Mouse (Mus musculus) lung, embryonic 14.5 days (tissue): ENCODE data around the gene Aoc2. TPM values are rescaled to one million over a fixed set of nuclear protein-coding genes. Genes with fewer than 3 reads are reported as not detected.
"Not testable (repeated sequence)": the region's sequence is repeated elsewhere in the genome, so short reads cannot be mapped to it uniquely, and the experiment has no call there.

Source experiments
- ATAC-seq: fragments of 200-750 bp; cut with Nextera tagmentation; 2 replicates; pipeline ENCODE4 v1.8.0; 2017; ENCODE audit warnings: mild to moderate bottlenecking, moderate TSS enrichment, moderate library complexity; ENCODE audit not compliant: insufficient read depth
- DNase-seq: peaks from one replicate; pipeline ENCODE4 v3.0.0-alpha.2; 2015
- H3K27ac ChIP-seq: fragments of 300-500 bp; sonication (generic); 2 replicates; pipeline ENCODE4 v1.5.1; 2014; ENCODE audit warnings: low read depth, mild to moderate bottlenecking, moderate library complexity
- H3K27me3 ChIP-seq: fragments of 300-500 bp; sonication (generic); 2 replicates; pipeline ENCODE4 v1.6.1; 2014; ENCODE audit warnings: low read length, control low read depth; ENCODE audit not compliant: insufficient read depth
- H3K36me3 ChIP-seq: fragments of 300-500 bp; sonication (generic); 2 replicates; pipeline ENCODE4 v1.6.1; 2014; ENCODE audit warnings: control low read depth; ENCODE audit not compliant: insufficient read depth
- H3K4me1 ChIP-seq: fragments of 300-500 bp; sonication (generic); 2 replicates; pipeline ENCODE4 v1.6.1; 2014; ENCODE audit warnings: antibody characterized with exemption, control low read depth; ENCODE audit not compliant: insufficient read depth
- H3K4me2 ChIP-seq: fragments of 300-500 bp; sonication (generic); 2 replicates; pipeline ENCODE4 v1.6.1; 2014; ENCODE audit warnings: mild to moderate bottlenecking
- H3K4me3 ChIP-seq: fragments of 300-500 bp; sonication (generic); 2 replicates; pipeline ENCODE4 v1.5.1; 2014; ENCODE audit warnings: low read depth, low read length
- H3K9ac ChIP-seq: fragments of 300-500 bp; sonication (generic); 2 replicates; pipeline ENCODE4 v1.6.1; 2014
- H3K9me3 ChIP-seq: fragments of 300-500 bp; sonication (generic); 2 replicates; pipeline ENCODE4 v1.6.1; 2016; ENCODE audit warnings: low read depth, low read length, control low read depth
- CTCF ChIP-seq: IDR thresholded peaks from 2 replicates; pipeline ENCODE4 v1.5.1; 2016; ENCODE audit warnings: antibody characterized with exemption, low read depth
- WGBS: fragments of 180-500 bp; shearing (Covaris S2); extraction: QIAGEN DNeasy Blood & Tissue Kit; methylation state at CpG from one replicate; pipeline ENCODE4 v1.1.7; 2014; 5-methylcytosine and 5-hydroxymethylcytosine counted together
- polyA plus RNA-seq: library from polyadenylated mRNA; unstranded; fragments of >200 nt; fragmentation: Nextera tagmentation; extraction: Ambion mirVana; gene quantifications from 2 replicates; pipeline ENCODE4 v1.2.1, GENCODE M21; 2014

Aoc2 gene
- polyA plus RNA-seq, 1 experiment from 2014 or later = 1.5 TPM

DNA sequence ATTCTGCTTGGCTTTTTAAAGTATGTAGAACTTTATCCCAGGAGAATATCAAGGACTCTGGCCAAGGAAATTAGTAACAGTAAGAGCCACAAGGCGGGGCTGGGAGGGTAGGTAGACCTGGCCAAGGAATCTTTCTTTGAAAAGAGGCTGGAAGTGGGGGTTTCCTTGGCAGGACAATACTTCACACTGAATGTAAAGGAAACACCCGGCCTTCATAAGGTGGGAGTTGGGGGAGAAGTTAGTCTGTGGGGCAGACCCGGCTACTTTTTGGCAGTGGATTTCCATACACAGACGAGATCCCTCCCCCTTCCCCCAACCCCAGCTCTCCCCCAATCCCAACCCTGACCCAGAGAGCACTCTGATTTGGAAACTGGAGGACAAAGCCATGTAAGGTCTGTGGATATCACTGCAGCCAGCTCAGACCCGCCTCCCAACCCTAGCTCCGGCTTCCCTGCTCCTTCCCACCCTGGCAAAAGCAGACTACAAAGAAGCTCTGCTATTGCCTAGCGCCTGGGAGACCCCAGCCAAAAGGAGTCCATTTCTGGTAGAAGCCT lies 5.6 kb downstream of the Aoc2 start, which contains the start of gene Aoc3:
Gene Aoc3 (plus strand): TSS at position 235 of the 554 bp plus-strand sequence.
- Histone ChIP-seq H3K4me3 (no peak within 1 kb of the TSS), H3K9me3 (no peaks in the 10 kb centered on the region), H3K9ac (no peak within 1 kb of the TSS), H3K4me1 (no peaks in the 10 kb centered on the region), H3K27me3 (no peaks in the 10 kb centered on the region), H3K27ac (0 out of 2 replicates have a peak within 1 kb of the TSS, but pooled peaks have one; percentile 8), H3K36me3 (peaks cover 13% of the 10 kb centered on the region; the same call in 1 of the 2 replicates), H3K4me2 (no peak within 1 kb of the TSS)
- 64% methylated on average over 7 of the region's 7 CpGs for WGBS
- no peak for TF ChIP-seq CTCF
- ATAC-seq (no peak), DNase-seq (no peak)

DNA sequence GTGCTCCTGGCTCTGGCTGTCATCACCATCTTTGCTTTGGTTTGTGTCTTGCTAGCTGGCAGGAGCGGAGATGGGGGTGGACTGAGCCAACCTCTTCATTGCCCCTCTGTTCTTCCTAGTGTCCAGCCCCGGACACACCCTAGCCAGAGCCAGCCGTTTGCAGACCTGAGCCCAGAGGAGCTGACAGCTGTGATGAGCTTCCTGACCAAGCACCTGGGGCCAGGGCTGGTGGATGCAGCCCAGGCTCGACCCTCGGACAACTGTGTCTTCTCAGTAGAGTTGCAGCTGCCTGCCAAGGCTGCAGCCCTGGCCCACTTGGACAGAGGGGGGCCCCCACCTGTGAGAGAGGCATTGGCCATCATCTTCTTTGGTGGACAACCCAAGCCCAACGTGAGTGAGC lies 6.1 kb downstream of the Aoc2 start:
- H3K4me1 ChIP-seq, H3K36me3 ChIP-seq, DNase-seq, H3K4me3 ChIP-seq, H3K4me2 ChIP-seq, H3K9me3 ChIP-seq, H3K9ac ChIP-seq, H3K27me3 ChIP-seq, ATAC-seq: not testable (repeated sequence)
- WGBS = 63% methylated on average over 6 of the region's 6 CpGs
- H3K27ac ChIP-seq = 0 out of 2 replicates have a peak overlapping the region, but pooled peaks have one; percentile 8

DNA sequence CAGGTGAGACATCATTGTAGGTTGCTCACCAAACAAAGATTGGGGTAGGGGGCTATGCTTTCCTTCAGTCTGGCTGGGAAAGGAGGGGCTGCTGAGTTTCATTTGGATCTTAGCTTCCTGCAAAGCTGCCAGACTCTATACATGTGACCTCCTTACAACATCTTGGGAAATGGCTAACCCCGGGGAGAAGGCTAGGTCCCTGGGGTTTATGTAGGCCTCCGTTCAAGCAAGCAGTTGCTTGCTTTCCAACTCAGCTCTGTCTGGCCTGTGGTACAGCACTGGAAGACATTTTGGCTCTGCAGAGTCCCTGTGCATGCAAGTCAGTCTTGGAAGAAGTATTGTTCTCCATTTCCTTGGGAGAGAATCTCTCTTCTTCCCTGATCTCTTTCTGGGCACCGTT lies 7.7 kb downstream of the Aoc2 start:
- Histone ChIP-seq H3K4me1 (peaks cover 1% of the 10 kb centered on the region), H3K36me3 (0 out of 2 replicates have a peak, but pooled peaks cover 4% of the 10 kb centered on the region), H3K9me3 (no peaks in the 10 kb centered on the region), H3K27ac (no peak overlapping the region), H3K4me3 (no peak overlapping the region), H3K9ac (no peak overlapping the region), H3K27me3 (no peaks in the 10 kb centered on the region), H3K4me2 (no peak overlapping the region)
- 80% methylated on average over 3 of the region's 3 CpGs for WGBS
- no peak for DNase-seq
- no peak for TF ChIP-seq CTCF
- no peak for ATAC-seq

- peaks cover 6% of the 10 kb centered on the region for H3K4me1 ChIP-seq
- no peak overlapping the region for H3K4me3 ChIP-seq
- H3K27ac ChIP-seq = no peak overlapping the region
- ATAC-seq = no peak
- 37% methylated on average over 10 of the region's 10 CpGs for WGBS
- H3K4me2 ChIP-seq = no peak overlapping the region
- 0 out of 2 replicates have a peak, but pooled peaks cover under 1% of the 10 kb centered on the region for H3K36me3 ChIP-seq
- no peaks in the 10 kb centered on the region for H3K9me3 ChIP-seq
- TF ChIP-seq CTCF = no peak
- no peaks in the 10 kb centered on the region for H3K27me3 ChIP-seq
- no peak for DNase-seq
- H3K9ac ChIP-seq = no peak overlapping the region
Measured at GRCm38 (mm10) chr11:101334023-101334422, 9.2 kb downstream of the Aoc2 start.

DNA sequence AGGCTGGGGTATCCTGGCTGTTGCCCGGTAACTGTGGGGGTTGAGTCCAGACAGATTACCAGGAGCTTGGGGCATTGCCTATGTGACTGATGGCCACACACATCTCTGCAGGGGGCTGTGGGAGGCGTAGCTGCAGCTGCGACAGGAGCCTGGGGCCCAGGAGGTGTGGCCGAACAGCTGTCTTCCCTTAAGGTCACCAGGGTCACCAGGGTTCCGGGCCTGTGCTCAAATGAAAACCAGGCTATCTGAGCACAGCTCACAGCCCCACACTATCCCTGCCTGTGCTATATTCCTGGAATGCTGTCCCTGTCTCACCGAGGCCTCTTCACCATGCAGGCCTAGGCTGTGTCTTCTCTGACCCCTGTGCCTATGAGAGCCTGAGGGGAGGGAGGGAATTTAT lies 9.7 kb downstream of the Aoc2 start:
- Histone ChIP-seq H3K4me1 (peaks cover 6% of the 10 kb centered on the region), H3K27ac (no peak overlapping the region), H3K4me2 (no peak overlapping the region), H3K9ac (no peak overlapping the region), H3K4me3 (no peak overlapping the region), H3K9me3 (no peaks in the 10 kb centered on the region), H3K36me3 (no peaks in the 10 kb centered on the region), H3K27me3 (no peaks in the 10 kb centered on the region)
- WGBS = 17% methylated on average over 6 of the region's 6 CpGs
- no peak for ATAC-seq
- no peak for TF ChIP-seq CTCF
- no peak for DNase-seq

DNA sequence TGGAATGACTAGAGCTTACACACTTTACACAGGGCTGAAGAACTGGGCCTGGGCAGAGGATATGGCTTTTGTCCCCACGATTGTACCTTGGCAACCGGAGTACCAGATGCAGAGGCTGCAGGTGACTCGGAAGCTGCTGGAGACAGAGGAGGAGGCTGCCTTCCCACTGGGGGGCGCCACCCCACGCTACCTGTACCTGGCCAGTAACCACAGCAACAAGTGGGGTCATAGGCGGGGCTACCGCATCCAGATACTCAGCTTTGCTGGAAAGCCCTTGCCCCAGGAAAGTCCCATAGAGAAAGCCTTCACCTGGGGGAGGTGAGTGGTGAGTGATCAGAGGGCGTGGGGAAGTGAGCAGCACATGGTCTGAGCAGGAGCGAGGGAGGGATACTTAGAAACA lies 10.8 kb downstream of the Aoc2 start:
- no peak for ATAC-seq
- Histone ChIP-seq H3K27ac (no peak overlapping the region), H3K9me3 (no peaks in the 10 kb centered on the region), H3K9ac (no peak overlapping the region), H3K4me3 (no peak overlapping the region), H3K4me2 (no peak overlapping the region), H3K27me3 (no peaks in the 10 kb centered on the region), H3K36me3 (no peaks in the 10 kb centered on the region), H3K4me1 (peaks cover 6% of the 10 kb centered on the region)
- no peak for DNase-seq
- 74% methylated on average over 9 of the region's 9 CpGs for WGBS
- TF ChIP-seq CTCF = peak; percentile 28

GRCm38 (mm10) chr11:101338123-101338760 lies 13.4 kb downstream of the Aoc2 start:
- peak overlapping the region; percentile 47 for H3K4me2 ChIP-seq
- H3K4me1 ChIP-seq = peaks cover 6% of the 10 kb centered on the region
- no peaks in the 10 kb centered on the region for H3K9me3 ChIP-seq
- peak overlapping the region; percentile 4; the same call in 1 of the 2 replicates for H3K9ac ChIP-seq
- 1% methylated on average over 9 of the region's 9 CpGs for WGBS
- DNase-seq (peak; percentile 82), ATAC-seq (peak; percentile 96)
- peak overlapping the region; percentile 5 for H3K4me3 ChIP-seq
- TF ChIP-seq CTCF = no peak
- no peaks in the 10 kb centered on the region for H3K36me3 ChIP-seq
- H3K27ac ChIP-seq = peak overlapping the region; percentile 4; the same call in 1 of the 2 replicates
- H3K27me3 ChIP-seq = no peaks in the 10 kb centered on the region
